Mouse (Mus musculus): ENCODE results near the gene Bsdc1. TPM values are rescaled to one million over a fixed set of nuclear protein-coding genes. Genes with fewer than 3 reads are reported as not detected.

Gene Bsdc1
- polyA plus RNA-seq, 1 experiment from 2014 or later = 32.8 TPM

DNA sequence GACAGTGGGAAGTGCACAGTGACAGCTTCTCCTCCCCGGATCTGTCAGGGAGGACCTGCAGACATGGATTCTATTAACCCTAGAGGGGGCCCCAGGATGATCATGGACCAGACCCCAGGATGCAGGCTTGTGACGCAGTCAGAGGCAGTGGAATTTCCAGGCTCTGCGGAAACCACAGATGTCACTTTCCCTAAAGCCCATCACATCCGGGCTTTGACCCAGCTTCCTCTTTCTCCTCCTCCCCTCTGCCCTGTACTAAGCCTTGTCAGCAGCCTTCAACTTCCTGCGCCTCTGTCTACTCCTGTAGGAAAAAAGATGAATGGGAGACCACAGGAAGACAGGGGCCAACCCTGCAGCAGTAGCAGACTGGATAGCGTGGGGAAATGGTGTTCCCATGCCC, 35.2 kb downstream of the Bsdc1 start:
- 47% methylated on average over 6 of the region's 6 CpGs for WGBS

GRCm38 (mm10) chr4:129498941-129499340, 37.6 kb downstream of the Bsdc1 start:
- Histone ChIP-seq H3K4me1 (ENCODE audit: control insufficient read depth, insufficient read depth, low read length) (peaks cover 15% of the 10 kb centered on the region; the same call in 1 of the 2 replicates), H3K27ac (ENCODE audit: low read depth, low read length) (no peak overlapping the region), H3K9me3 (ENCODE audit: control insufficient read depth, low read length) (no peaks in the 10 kb centered on the region), H3K9ac (replicated peaks; ENCODE audit: low read depth, low read length) (no peak overlapping the region), H3K36me3 (ENCODE audit: control insufficient read depth, insufficient read depth, low read length) (no peaks in the 10 kb centered on the region), H3K4me3 (ENCODE audit: low read depth, low read length) (no peak overlapping the region), H3K4me2 (ENCODE audit: low read depth, low read length) (no peak overlapping the region), H3K27me3 (ENCODE audit: control insufficient read depth, insufficient read depth, low read length) (no peaks in the 10 kb centered on the region)
- WGBS = 83% methylated on average over 3 of the region's 3 CpGs
- no peak for ATAC-seq (ENCODE audit: low read depth)

More for the DNA sequence above, 35.2 kb downstream of the Bsdc1 start:
- ATAC-seq (ENCODE audit: low read depth) = peak; percentile 32; the same call in 1 of the 2 replicates
- Histone ChIP-seq H3K4me2 (ENCODE audit: low read depth, low read length) (peak overlapping the region; percentile 39), H3K9me3 (ENCODE audit: control insufficient read depth, low read length) (no peaks in the 10 kb centered on the region), H3K4me1 (ENCODE audit: control insufficient read depth, insufficient read depth, low read length) (peaks cover 16% of the 10 kb centered on the region), H3K36me3 (ENCODE audit: control insufficient read depth, insufficient read depth, low read length) (no peaks in the 10 kb centered on the region), H3K4me3 (ENCODE audit: low read depth, low read length) (peak overlapping the region; percentile 18; the same call in 1 of the 2 replicates), H3K27ac (ENCODE audit: low read depth, low read length) (peak overlapping the region; percentile 76), H3K27me3 (ENCODE audit: control insufficient read depth, insufficient read depth, low read length) (no peaks in the 10 kb centered on the region), H3K9ac (replicated peaks; ENCODE audit: low read depth, low read length) (peak overlapping the region; percentile 41)

GRCm38 (mm10) chr4:129500017-129500416, 38.6 kb downstream of the Bsdc1 start:
- Histone ChIP-seq H3K4me3 (ENCODE audit: low read depth, low read length) (no peak overlapping the region), H3K27ac (ENCODE audit: low read depth, low read length) (no peak overlapping the region), H3K9ac (replicated peaks; ENCODE audit: low read depth, low read length) (no peak overlapping the region), H3K4me2 (ENCODE audit: low read depth, low read length) (peak overlapping the region; percentile 83), H3K27me3 (ENCODE audit: control insufficient read depth, insufficient read depth, low read length) (no peaks in the 10 kb centered on the region), H3K36me3 (ENCODE audit: control insufficient read depth, insufficient read depth, low read length) (no peaks in the 10 kb centered on the region), H3K9me3 (ENCODE audit: control insufficient read depth, low read length) (no peaks in the 10 kb centered on the region), H3K4me1 (ENCODE audit: control insufficient read depth, insufficient read depth, low read length) (peaks cover 15% of the 10 kb centered on the region; the same call in 1 of the 2 replicates)
- no peak for ATAC-seq (ENCODE audit: low read depth)
- 77% methylated on average over 8 of the region's 8 CpGs for WGBS

GRCm38 (mm10) chr4:129500607-129501566, 39.5 kb downstream of the Bsdc1 start:
- Histone ChIP-seq H3K27me3 (ENCODE audit: control insufficient read depth, insufficient read depth, low read length) (no peaks in the 10 kb centered on the region), H3K4me1 (ENCODE audit: control insufficient read depth, insufficient read depth, low read length) (peaks cover 11% of the 10 kb centered on the region; the same call in 1 of the 2 replicates), H3K27ac (ENCODE audit: low read depth, low read length) (no peak overlapping the region), H3K36me3 (ENCODE audit: control insufficient read depth, insufficient read depth, low read length) (no peaks in the 10 kb centered on the region), H3K9me3 (ENCODE audit: control insufficient read depth, low read length) (no peaks in the 10 kb centered on the region), H3K9ac (replicated peaks; ENCODE audit: low read depth, low read length) (peak overlapping the region; percentile 43), H3K4me3 (ENCODE audit: low read depth, low read length) (peak overlapping the region; percentile 47), H3K4me2 (ENCODE audit: low read depth, low read length) (peak overlapping the region; percentile 83)
- ATAC-seq (ENCODE audit: low read depth) = peak; percentile 64
- WGBS = 2% methylated on average over 43 of the region's 49 CpGs

DNA sequence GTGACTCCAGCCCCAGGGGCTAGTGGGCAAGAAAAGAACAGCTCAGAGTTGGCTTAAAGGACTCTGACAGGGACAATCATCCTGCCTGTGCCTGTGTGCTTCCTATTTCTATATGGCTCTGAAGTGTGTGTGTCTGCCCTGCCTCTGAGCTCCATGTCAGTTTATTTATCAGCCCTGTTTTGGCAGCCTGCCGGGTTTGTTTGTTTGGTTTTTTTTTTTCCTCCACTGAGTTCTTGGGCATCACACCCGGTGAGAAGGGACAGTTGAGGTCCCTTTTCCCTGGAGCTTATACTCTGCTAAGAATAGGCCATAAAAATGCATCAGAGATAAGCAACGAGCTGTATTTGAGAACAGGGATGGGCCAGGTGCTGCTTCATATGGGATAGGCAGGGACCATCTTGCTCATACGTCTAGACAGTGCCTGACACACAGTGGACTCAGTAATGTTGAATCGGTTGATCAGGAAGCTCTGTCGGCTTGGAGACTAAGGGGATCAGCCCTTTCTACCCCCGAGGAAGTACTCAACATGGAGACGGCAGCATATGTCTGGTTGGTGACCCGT, 41.0 kb downstream of the Bsdc1 start:
- Histone ChIP-seq H3K4me1 (ENCODE audit: control insufficient read depth, insufficient read depth, low read length) (no peaks in the 10 kb centered on the region), H3K27ac (ENCODE audit: low read depth, low read length) (no peak overlapping the region), H3K4me3 (ENCODE audit: low read depth, low read length) (no peak overlapping the region), H3K9me3 (ENCODE audit: control insufficient read depth, low read length) (no peaks in the 10 kb centered on the region), H3K36me3 (ENCODE audit: control insufficient read depth, insufficient read depth, low read length) (no peaks in the 10 kb centered on the region), H3K4me2 (ENCODE audit: low read depth, low read length) (no peak overlapping the region), H3K27me3 (ENCODE audit: control insufficient read depth, insufficient read depth, low read length) (no peaks in the 10 kb centered on the region), H3K9ac (replicated peaks; ENCODE audit: low read depth, low read length) (no peak overlapping the region)
- ATAC-seq (ENCODE audit: low read depth) = no peak
- 78% methylated on average over 9 of the region's 9 CpGs for WGBS

DNA sequence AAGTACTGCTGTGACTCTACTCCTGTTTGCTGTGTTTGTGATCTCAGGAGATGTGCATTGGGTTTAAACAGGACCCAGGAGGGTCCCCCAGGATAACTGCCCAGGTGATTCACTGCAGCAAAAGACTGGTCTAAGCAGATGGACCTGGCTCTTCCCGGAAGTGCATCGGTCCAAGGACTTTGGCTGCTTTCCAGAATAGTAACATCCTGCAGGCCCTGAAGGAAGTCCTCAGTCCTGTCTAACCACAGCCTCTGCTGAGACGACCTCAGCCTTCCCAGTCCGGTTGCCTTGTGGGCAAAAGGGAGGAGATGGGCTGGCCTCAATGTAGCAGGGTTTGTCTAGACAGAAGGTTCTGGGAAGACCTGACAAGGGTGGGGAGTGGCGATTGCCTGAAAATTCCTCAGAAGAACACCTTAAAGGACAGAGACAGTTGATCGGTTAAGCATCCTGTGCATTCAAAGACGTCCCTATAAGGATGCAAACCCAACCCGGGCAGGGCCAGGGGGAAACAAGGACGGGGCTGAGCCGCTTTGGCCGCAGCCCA, 41.6 kb downstream of the Bsdc1 start:
- no peak overlapping the region for H3K9ac ChIP-seq (replicated peaks; ENCODE audit: low read depth, low read length)
- no peaks in the 10 kb centered on the region for H3K27me3 ChIP-seq (ENCODE audit: control insufficient read depth, insufficient read depth, low read length)
- H3K4me3 ChIP-seq (ENCODE audit: low read depth, low read length) = no peak overlapping the region
- ATAC-seq (ENCODE audit: low read depth) = no peak
- no peak overlapping the region for H3K4me2 ChIP-seq (ENCODE audit: low read depth, low read length)
- WGBS = 80% methylated on average over 11 of the region's 11 CpGs
- H3K9me3 ChIP-seq (ENCODE audit: control insufficient read depth, low read length) = no peaks in the 10 kb centered on the region
- H3K4me1 ChIP-seq (ENCODE audit: control insufficient read depth, insufficient read depth, low read length) = no peaks in the 10 kb centered on the region
- H3K27ac ChIP-seq (ENCODE audit: low read depth, low read length) = no peak overlapping the region
- no peaks in the 10 kb centered on the region for H3K36me3 ChIP-seq (ENCODE audit: control insufficient read depth, insufficient read depth, low read length)

- WGBS = 71% methylated on average over 3 of the region's 3 CpGs
- no peak overlapping the region for H3K9ac ChIP-seq (replicated peaks; ENCODE audit: low read depth, low read length)
- H3K36me3 ChIP-seq (ENCODE audit: control insufficient read depth, insufficient read depth, low read length) = no peaks in the 10 kb centered on the region
- no peak overlapping the region for H3K4me3 ChIP-seq (ENCODE audit: low read depth, low read length)
- no peak overlapping the region for H3K27ac ChIP-seq (ENCODE audit: low read depth, low read length)
- 0 out of 2 replicates have a peak, but pooled peaks cover 7% of the 10 kb centered on the region for H3K4me1 ChIP-seq (ENCODE audit: control insufficient read depth, insufficient read depth, low read length)
- no peak for ATAC-seq (ENCODE audit: low read depth)
- no peaks in the 10 kb centered on the region for H3K9me3 ChIP-seq (ENCODE audit: control insufficient read depth, low read length)
- no peaks in the 10 kb centered on the region for H3K27me3 ChIP-seq (ENCODE audit: control insufficient read depth, insufficient read depth, low read length)
- no peak overlapping the region for H3K4me2 ChIP-seq (ENCODE audit: low read depth, low read length)
Observed at GRCm38 (mm10) chr4:129505511-129505910, 44.1 kb downstream of the Bsdc1 start.

- H3K9me3 ChIP-seq (ENCODE audit: control insufficient read depth, low read length) = no peaks in the 10 kb centered on the region
- H3K27me3 ChIP-seq (ENCODE audit: control insufficient read depth, insufficient read depth, low read length) = no peaks in the 10 kb centered on the region
- no peak overlapping the region for H3K4me3 ChIP-seq (ENCODE audit: low read depth, low read length)
- H3K27ac ChIP-seq (ENCODE audit: low read depth, low read length) = no peak overlapping the region
- H3K4me2 ChIP-seq (ENCODE audit: low read depth, low read length) = no peak overlapping the region
- H3K9ac ChIP-seq (replicated peaks; ENCODE audit: low read depth, low read length) = no peak overlapping the region
- 70% methylated on average over 9 of the region's 10 CpGs for WGBS
- ATAC-seq (ENCODE audit: low read depth) = no peak
- 0 out of 2 replicates have a peak, but pooled peaks cover 10% of the 10 kb centered on the region for H3K4me1 ChIP-seq (ENCODE audit: control insufficient read depth, insufficient read depth, low read length)
- no peaks in the 10 kb centered on the region for H3K36me3 ChIP-seq (ENCODE audit: control insufficient read depth, insufficient read depth, low read length)
Observed at GRCm38 (mm10) chr4:129507434-129508236, 46.3 kb downstream of the Bsdc1 start.

Measured in neural tube, embryonic 14.5 days (tissue).